Mouse (Mus musculus): ENCODE data around the gene Nabp2. TPM values are rescaled to one million over a fixed set of nuclear protein-coding genes. Genes with fewer than 3 reads are reported as not detected.

The Nabp2 gene
- total RNA-seq, 2 experiments from 2014 or later = 13.1 to 28.5 TPM

- no peak for ATAC-seq (replicated peaks; ENCODE audit: low FRiP score, poor library complexity, severe bottlenecking)
These were observed 15.1 kb downstream of the Nabp2 start for GRCm38 (mm10) chr10:128396017-128396673.

GRCm38 (mm10) chr10:128391850-128392249 lies 19.4 kb downstream of the Nabp2 start:
- ATAC-seq (replicated peaks; ENCODE audit: low FRiP score, poor library complexity, severe bottlenecking) = no peak

GRCm38 (mm10) chr10:128390366-128390765 lies 20.9 kb downstream of the Nabp2 start:
- ATAC-seq (replicated peaks; ENCODE audit: low FRiP score, poor library complexity, severe bottlenecking) = no peak

- ATAC-seq (replicated peaks; ENCODE audit: low FRiP score, poor library complexity, severe bottlenecking) = no peak
These were observed 21.7 kb downstream of the Nabp2 start for GRCm38 (mm10) chr10:128389570-128389969.

GRCm38 (mm10) chr10:128388941-128389340 lies 22.4 kb downstream of the Nabp2 start:
- no peak for ATAC-seq (replicated peaks; ENCODE audit: low FRiP score, poor library complexity, severe bottlenecking)

GRCm38 (mm10) chr10:128385902-128386301 lies 25.4 kb downstream of the Nabp2 start:
- ATAC-seq (replicated peaks; ENCODE audit: low FRiP score, poor library complexity, severe bottlenecking) = no peak

- no peak for ATAC-seq (replicated peaks; ENCODE audit: low FRiP score, poor library complexity, severe bottlenecking)
These were observed 28.8 kb downstream of the Nabp2 start for GRCm38 (mm10) chr10:128382482-128382881.

GRCm38 (mm10) chr10:128380565-128380964 lies 30.7 kb downstream of the Nabp2 start:
- no peak for ATAC-seq (replicated peaks; ENCODE audit: low FRiP score, poor library complexity, severe bottlenecking)

GRCm38 (mm10) chr10:128379260-128379659 lies 32.0 kb downstream of the Nabp2 start:
- no peak for ATAC-seq (replicated peaks; ENCODE audit: low FRiP score, poor library complexity, severe bottlenecking)

- no peak for ATAC-seq (replicated peaks; ENCODE audit: low FRiP score, poor library complexity, severe bottlenecking)
These were observed 32.8 kb downstream of the Nabp2 start for GRCm38 (mm10) chr10:128378462-128378861.

- ATAC-seq (replicated peaks; ENCODE audit: low FRiP score, poor library complexity, severe bottlenecking) = no peak
These were observed 33.3 kb downstream of the Nabp2 start for GRCm38 (mm10) chr10:128377940-128378448.

- ATAC-seq (replicated peaks; ENCODE audit: low FRiP score, poor library complexity, severe bottlenecking) = peak; percentile 45
These were observed 33.9 kb downstream of the Nabp2 start for GRCm38 (mm10) chr10:128377222-128377939.

GRCm38 (mm10) chr10:128376455-128377211 lies 34.7 kb downstream of the Nabp2 start, which contains the start of gene Ankrd52:
TSS of gene Ankrd52 (plus strand) at chr10:128377115.
- peak; percentile 88 for ATAC-seq (replicated peaks; ENCODE audit: low FRiP score, poor library complexity, severe bottlenecking)

GRCm38 (mm10) chr10:128376099-128376454 lies 35.2 kb downstream of the Nabp2 start:
- ATAC-seq (replicated peaks; ENCODE audit: low FRiP score, poor library complexity, severe bottlenecking) = no peak

- ATAC-seq (replicated peaks; ENCODE audit: low FRiP score, poor library complexity, severe bottlenecking) = no peak
These were observed 36.9 kb downstream of the Nabp2 start for GRCm38 (mm10) chr10:128374393-128374792.

GRCm38 (mm10) chr10:128372989-128373748 lies 38.1 kb downstream of the Nabp2 start:
- ATAC-seq (replicated peaks; ENCODE audit: low FRiP score, poor library complexity, severe bottlenecking) = no peak

GRCm38 (mm10) chr10:128372142-128372541 lies 39.1 kb downstream of the Nabp2 start:
- ATAC-seq (replicated peaks; ENCODE audit: low FRiP score, poor library complexity, severe bottlenecking) = no peak

GRCm38 (mm10) chr10:128370601-128371000 lies 40.7 kb downstream of the Nabp2 start:
- ATAC-seq (replicated peaks; ENCODE audit: low FRiP score, poor library complexity, severe bottlenecking) = no peak

GRCm38 (mm10) chr10:128370021-128370420 lies 41.3 kb downstream of the Nabp2 start:
- ATAC-seq (replicated peaks; ENCODE audit: low FRiP score, poor library complexity, severe bottlenecking) = no peak

GRCm38 (mm10) chr10:128369599-128369998 lies 41.7 kb downstream of the Nabp2 start:
- ATAC-seq (replicated peaks; ENCODE audit: low FRiP score, poor library complexity, severe bottlenecking) = no peak
